Mouse (Mus musculus): Measurements from ENCODE around the gene Tas2r144. TPM values are rescaled to one million over a fixed set of nuclear protein-coding genes. Genes with fewer than 3 reads are reported as not detected.

Tas2r144 gene
- total RNA-seq (2023), result not detected

GRCm38 (mm10) chr6:42215028-42215427 is at the start of gene Tas2r144:
Tas2r144 (plus strand) TSS chr6:42215328.

GRCm38 (mm10) chr6:42245711-42246353 is 30.7 kb downstream of the Tas2r144 start, which contains the start of gene Gstk1:
Gstk1 (plus strand) TSS chr6:42245935.

GRCm38 (mm10) chr6:42261524-42262170 is 46.5 kb downstream of the Tas2r144 start, which contains the start of gene Tmem139:
Tmem139 (plus strand) TSS chr6:42261970.

GRCm38 (mm10) chr6:42264626-42265312 is 49.6 kb downstream of the Tas2r144 start, which contains the start of gene Casp2:
Casp2 (plus strand) TSS chr6:42264985.

Other genes starting within 250 kb of the Tas2r144 start
- gene Sval3, start 247.2 kb upstream of the Tas2r144 start, total RNA-seq (2023), result not detected
- not detected for gene Sva, start 176.9 kb upstream of the Tas2r144 start, total RNA-seq (2023)
- not detected for gene Tas2r139, start 74.4 kb upstream of the Tas2r144 start, total RNA-seq (2023)
- 8.5 TPM for gene Gstk1, start 30.6 kb downstream of the Tas2r144 start, total RNA-seq (2023)
- gene Tmem139, start 46.6 kb downstream of the Tas2r144 start, total RNA-seq (2023), result not detected
- gene Casp2, start 49.7 kb downstream of the Tas2r144 start, total RNA-seq (2023), result 57.6 TPM
- gene Clcn1, start 71.4 kb downstream of the Tas2r144 start, total RNA-seq (2023), result 0.64 TPM
- 0.21 TPM for gene Fam131b, start 109.3 kb downstream of the Tas2r144 start, total RNA-seq (2023)
- 196 TPM for gene Zyx, start 134.3 kb downstream of the Tas2r144 start, total RNA-seq (2023)
- gene Epha1, start 157.9 kb downstream of the Tas2r144 start, total RNA-seq (2023), result not detected
- gene Tas2r143, start 184.9 kb downstream of the Tas2r144 start, total RNA-seq (2023), result 0.83 TPM
- gene Tas2r135, start 190.1 kb downstream of the Tas2r144 start, total RNA-seq (2023), result 0.98 TPM
- not detected for gene Tas2r126, start 219.2 kb downstream of the Tas2r144 start, total RNA-seq (2023)
- not detected for gene Olfr458, start 249.9 kb downstream of the Tas2r144 start, total RNA-seq (2023)

Data from CD8-positive naive resting alpha-beta T cell, adult 57 days (primary cell).